Mouse (Mus musculus) retina, postnatal 7 days (tissue): ENCODE results near the gene Wwox.

Experiments
- DNase-seq: peaks from one replicate; pipeline ENCODE4 v3.0.0-alpha.2; 2012; ENCODE audit warnings: low read depth, low spot score

Gene Wwox

GRCm38 (mm10) chr8:115090202-115090601, 650.7 kb downstream of the Wwox start:
- no peak for DNase-seq

GRCm38 (mm10) chr8:115095548-115095947, 656.1 kb downstream of the Wwox start:
- DNase-seq, result no peak

GRCm38 (mm10) chr8:115097988-115098562, 658.6 kb downstream of the Wwox start:
- DNase-seq, result no peak

- no peak for DNase-seq
Measured at GRCm38 (mm10) chr8:115109309-115109708, 669.9 kb downstream of the Wwox start.

DNA sequence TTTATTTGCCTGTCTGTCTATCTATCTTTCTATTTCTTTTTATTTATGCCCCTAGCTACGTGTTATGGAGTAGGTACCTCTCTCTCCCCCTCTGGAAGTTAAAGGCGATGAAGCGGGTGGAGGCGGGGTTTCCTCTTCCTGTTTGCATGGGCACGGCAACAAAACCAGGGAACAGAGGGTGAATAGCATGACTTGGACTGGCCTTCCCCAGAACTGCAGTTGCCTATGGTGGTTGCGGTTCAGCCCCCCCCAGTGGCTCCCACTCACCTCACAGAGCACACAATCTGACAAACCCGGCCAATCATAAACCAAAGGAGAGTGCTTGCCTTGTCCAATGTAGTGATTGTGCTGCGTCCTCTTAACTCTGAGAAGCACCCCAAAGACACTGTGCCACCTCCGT, 671.0 kb downstream of the Wwox start:
- no peak for DNase-seq

DNA sequence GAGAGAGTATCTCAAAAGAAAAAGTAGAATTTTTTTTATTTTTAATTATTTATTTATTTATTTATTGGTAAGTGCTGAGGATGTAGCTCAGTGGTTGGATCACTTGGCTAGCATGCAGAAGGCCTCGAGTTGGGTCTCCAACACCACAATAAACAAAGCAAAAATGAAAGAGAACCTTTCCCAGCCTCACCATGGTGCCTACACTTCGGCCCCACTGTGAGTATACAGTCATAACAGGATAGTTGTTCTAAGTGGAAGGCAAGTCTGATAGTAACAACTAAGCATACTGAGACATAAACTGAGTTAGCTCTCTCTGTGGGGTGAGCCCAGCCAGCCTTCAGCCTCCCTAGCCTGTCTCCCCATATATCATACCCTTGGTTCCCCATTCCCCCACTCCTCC, 672.6 kb downstream of the Wwox start:
- no peak for DNase-seq

DNA sequence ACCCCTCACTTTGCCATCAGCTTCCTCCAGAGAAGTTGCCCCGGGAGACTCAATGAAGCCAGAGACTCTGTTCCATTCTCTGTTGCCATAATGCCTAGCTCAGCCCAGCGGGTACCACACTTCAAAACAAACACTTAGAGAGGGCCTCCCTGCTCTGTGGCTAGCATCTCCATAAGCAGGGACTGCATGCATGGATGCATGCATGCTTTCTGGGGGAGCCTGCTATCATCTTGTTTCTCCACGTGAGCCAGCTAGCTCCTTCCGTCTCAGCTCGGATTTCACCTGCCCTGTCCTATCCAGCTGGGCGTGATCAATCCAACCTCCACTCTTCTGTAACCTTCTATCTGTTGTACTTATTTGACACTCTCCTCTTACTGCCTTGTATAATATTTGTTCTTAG, 675.0 kb downstream of the Wwox start:
- DNase-seq, result no peak

GRCm38 (mm10) chr8:115126081-115126480, 686.6 kb downstream of the Wwox start:
- no peak for DNase-seq

DNA sequence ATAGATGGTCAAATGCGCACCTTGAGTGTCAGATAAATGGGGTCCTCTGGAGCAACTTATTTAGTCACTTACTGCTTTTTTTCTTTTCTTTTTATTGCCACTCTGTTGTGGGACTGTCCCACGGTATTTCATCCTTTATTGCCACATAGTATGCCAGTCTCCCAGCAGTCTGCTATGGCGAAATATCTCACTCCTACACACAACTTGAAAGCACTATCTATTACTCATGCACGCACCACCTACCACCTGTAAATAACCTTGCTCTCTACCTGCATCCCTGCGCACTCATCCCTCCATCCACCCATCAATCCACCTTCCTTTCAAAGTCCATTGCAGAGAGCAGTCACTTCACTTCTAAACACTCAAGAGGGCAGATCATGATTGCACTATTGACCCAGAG, 687.2 kb downstream of the Wwox start:
- no peak for DNase-seq

GRCm38 (mm10) chr8:115129307-115129706, 689.9 kb downstream of the Wwox start:
- no peak for DNase-seq

DNA sequence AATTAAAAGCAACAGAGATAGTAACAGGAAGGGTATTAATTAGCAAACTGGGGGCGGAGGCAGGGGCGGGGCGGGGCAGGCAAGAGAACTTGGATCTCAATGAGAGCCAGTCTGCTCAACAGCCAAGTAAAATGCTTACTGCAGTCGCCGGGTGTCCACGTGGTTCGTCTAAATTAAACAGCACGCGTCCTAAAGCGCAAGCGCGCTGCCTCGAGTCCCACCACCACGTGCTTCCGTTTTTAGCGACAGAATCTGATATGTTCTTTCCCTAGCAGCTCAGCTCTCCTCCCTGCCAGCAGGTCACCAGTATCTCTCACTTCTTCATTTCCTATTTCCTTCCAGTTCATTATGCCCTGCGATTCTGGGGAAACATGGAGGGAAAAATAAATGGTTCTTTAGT, 693.7 kb downstream of the Wwox start:
- DNase-seq, result no peak

GRCm38 (mm10) chr8:115133711-115134218, 694.3 kb downstream of the Wwox start:
- DNase-seq, result no peak

DNA sequence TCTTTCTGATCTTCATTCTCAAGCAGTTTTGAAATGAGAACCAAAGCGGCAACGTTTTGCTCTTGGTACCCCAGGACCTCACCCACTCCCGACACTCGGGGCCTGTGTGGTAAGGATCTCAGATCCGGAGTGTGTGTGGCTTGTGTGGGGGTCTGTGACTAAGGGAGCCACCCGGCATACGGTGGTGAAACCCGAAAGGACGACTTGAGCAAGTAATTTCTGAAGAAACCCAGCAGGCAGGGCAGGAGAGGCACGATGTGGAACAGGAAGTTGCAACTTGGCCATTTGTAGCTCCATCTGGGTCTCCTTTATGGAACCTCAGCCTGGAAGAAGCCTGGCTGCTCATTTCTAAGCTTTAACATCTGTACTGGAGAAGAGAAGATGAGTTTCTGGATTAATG, 697.4 kb downstream of the Wwox start:
- no peak for DNase-seq

DNA sequence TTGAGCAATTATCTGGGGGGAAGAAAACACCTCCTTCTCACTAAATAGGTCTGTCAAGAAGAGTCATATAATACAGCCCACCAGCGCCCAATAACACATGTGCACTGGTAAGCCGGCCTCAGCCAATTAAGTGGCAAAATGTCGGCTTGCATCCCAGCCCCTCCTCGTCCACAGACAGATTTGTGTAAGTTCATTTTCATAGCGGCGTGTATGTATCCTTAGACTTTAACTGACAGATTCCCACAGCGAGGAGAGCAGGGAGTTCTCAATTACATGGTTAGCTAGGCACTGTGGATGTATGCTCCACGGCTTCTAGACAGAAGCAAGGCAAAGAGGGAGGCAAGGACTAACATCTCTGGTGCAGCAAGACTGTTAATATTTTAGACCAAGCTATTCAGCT, 702.2 kb downstream of the Wwox start:
- DNase-seq, result no peak

DNA sequence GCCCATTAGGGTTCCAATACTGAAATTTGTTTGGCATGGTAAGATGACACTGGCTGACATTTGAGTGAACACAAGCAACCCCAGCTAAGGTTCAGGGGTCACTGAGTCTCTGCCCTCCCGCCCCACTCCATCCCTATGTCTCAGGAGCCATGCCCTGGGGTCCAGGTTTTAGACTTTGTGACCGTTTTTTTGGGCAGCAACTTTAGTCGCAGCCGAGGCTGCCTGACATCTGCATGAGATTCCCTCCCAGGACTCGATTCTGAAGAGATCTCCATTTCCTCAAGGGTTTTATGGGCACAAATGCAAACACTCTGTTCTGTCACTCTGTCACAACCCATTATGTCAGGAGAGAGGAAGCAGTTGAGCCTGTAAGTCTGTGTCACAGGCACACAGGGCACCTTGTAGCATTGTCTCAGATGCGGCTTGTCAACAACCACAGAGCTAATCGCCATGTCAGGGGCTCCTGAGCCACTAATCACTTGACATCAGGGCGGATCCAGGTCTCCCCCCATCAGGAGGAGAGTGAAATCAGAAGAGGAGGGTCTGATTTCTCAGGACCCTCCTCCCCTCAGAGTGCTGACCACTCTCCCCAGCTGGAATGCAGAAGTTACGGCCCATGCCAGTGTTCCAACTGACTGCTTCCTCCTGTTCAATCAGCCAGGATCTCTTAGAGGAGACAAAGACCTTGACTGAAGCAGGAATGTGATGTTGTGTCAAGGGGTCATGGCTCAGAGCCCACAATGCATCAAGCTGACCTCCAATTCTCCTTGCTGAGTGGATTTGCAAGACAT, 704.3 kb downstream of the Wwox start:
- DNase-seq, result no peak

GRCm38 (mm10) chr8:115147006-115147405, 707.6 kb downstream of the Wwox start:
- DNase-seq, result no peak

- DNase-seq, result no peak
Measured at GRCm38 (mm10) chr8:115150446-115151109, 711.1 kb downstream of the Wwox start.

GRCm38 (mm10) chr8:115151416-115151815, 712.0 kb downstream of the Wwox start:
- no peak for DNase-seq

- DNase-seq, result no peak
Measured at GRCm38 (mm10) chr8:115154096-115154495, 714.6 kb downstream of the Wwox start.

DNA sequence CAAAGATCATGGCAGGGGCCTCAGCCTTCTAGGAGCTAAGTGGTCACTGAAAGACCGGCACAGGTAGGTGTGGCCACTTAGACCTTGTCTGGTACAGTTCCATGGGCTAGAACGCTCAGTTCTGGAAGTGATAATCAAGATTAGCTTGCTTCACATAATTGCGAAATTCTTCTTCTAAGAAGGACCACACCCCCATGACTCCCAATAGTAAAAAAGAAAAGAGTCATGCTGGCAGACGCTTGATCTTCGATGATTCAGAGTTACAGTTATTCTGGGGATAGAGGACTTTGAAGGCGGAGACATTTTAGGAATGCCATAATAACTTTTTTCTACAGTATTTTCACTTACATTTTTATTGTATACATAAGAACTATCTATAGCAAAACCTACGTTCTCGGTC, 716.7 kb downstream of the Wwox start:
- DNase-seq, result no peak

DNA sequence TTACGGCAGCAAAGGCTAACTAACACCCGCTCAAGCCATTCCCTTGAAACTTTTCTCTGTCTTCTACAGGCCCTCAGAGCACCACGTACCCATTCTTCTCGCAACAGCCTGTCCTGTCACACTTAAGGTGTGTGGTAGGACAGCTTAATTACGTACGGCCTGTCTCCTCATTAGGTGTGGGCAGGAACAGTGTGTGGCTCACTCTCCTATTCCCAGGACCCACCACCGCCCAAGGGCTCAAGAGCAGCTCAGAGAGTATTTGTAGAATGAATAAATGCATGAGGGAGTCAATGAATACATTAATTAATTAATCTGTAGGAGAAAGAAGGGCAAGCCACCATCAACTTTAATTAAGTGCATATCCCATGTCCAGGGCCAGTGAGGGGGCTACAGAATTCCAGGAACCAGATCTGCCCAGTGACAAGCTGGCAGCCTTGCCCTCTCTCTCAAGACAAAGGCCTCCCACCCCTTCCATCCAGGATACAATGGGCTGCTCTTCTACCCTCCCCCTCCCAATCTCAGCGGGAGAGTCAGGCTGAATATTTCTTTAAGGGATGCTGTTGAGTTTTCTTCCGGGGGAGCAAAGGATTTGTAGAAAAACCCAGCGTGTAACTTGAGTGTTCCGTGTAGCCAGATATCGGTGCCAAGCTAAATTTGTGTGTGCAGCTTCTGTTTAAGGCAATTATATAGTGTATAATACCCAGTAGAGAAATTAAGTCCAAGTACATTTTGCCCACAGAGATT, 718.7 kb downstream of the Wwox start:
- DNase-seq, result no peak

GRCm38 (mm10) chr8:115158721-115159111, 719.3 kb downstream of the Wwox start:
- DNase-seq, result no peak
